Mouse (Mus musculus) intestine, embryonic 15.5 days (tissue): ENCODE data around the gene RPS10-NUDT3. TPM values are rescaled to one million over a fixed set of nuclear protein-coding genes. Genes with fewer than 3 reads are reported as not detected.

Experiments
- ATAC-seq: fragments of 200-750 bp; cut with Nextera tagmentation; 2 replicates; pipeline ENCODE4 v1.8.0; 2017; ENCODE audit warnings: moderate TSS enrichment, moderate library complexity
- H3K27ac ChIP-seq: fragments of 300-500 bp; sonication (generic); 2 replicates; pipeline ENCODE4 v1.5.1; 2015; ENCODE audit warnings: mild to moderate bottlenecking, inconsistent platforms
- H3K27me3 ChIP-seq: fragments of 300-500 bp; sonication (generic); replicated peaks from 2 replicates; pipeline ENCODE4 v1.6.1; 2015; ENCODE audit warnings: inconsistent platforms
- H3K36me3 ChIP-seq: fragments of 300-500 bp; sonication (generic); 2 replicates; pipeline ENCODE4 v1.6.1; 2015; ENCODE audit warnings: inconsistent platforms
- H3K4me1 ChIP-seq: fragments of 300-500 bp; sonication (generic); replicated peaks from 2 replicates; pipeline ENCODE4 v1.6.1; 2015; ENCODE audit warnings: inconsistent platforms
- H3K4me2 ChIP-seq: fragments of 300-500 bp; sonication (generic); replicated peaks from 2 replicates; pipeline ENCODE4 v1.6.1; 2015; ENCODE audit warnings: mild to moderate bottlenecking, inconsistent platforms
- H3K4me3 ChIP-seq: fragments of 300-500 bp; sonication (generic); replicated peaks from 2 replicates; pipeline ENCODE4 v1.5.1; 2015; ENCODE audit warnings: inconsistent platforms
- H3K9ac ChIP-seq: fragments of 300-500 bp; sonication (generic); 2 replicates; pipeline ENCODE4 v1.6.1; 2015; ENCODE audit warnings: inconsistent platforms
- H3K9me3 ChIP-seq: fragments of 300-500 bp; sonication (generic); 2 replicates; pipeline ENCODE4 v1.6.1; 2016; ENCODE audit warnings: inconsistent platforms
- WGBS: fragments of 180-500 bp; shearing (Covaris S2); methylation state at CpG from one replicate; pipeline ENCODE4 v1.1.7; 2015; 5-methylcytosine and 5-hydroxymethylcytosine counted together
- polyA plus RNA-seq: library from polyadenylated mRNA; unstranded; fragments of >200 nt; fragmentation: Nextera tagmentation; extraction: Ambion mirVana; gene quantifications from 2 replicates; pipeline ENCODE4 v1.2.1, GENCODE M21; 2015

The RPS10-NUDT3 gene
- polyA plus RNA-seq = not detected in 2 replicates

DNA sequence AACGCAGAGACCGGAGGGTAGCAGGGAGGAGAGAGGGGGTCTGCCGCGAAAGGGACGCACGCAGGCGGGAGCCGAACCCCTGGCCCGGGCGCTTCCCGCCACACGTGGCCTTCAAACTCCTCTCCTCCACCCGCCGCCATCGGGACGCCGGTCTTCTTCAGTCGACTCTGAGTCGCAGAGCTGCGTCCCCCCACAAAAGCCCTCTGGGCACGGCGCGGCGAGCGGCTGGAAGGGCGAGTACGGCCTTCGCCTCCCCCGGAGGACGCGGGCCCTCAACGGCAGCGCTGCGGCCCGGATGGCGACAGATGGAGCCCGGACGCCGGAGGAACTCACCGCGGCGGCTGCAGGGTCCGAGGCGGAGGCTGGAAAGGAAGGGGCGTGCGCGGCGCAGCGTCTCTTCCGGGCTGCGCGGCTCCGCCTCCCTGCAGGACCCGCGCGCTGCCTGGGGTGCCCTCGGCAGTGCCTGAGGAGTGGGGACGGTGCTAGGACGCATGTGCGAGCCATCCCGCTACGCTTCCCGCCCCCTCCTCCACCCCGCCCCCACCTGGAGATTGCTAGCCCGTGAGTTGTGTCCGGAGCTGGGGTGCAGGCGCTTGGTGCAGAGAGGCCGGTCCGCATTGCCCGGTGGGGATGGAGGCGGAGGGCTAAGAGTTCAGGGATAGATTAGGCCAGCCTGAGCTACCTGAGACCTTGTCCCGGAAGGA is at the start of gene RPS10-NUDT3:
Gene RPS10-NUDT3 (minus strand): TSS at position 352 of the 704 bp plus-strand sequence.
- peak within 1 kb of the TSS; percentile 85 for H3K27ac ChIP-seq
- peak within 1 kb of the TSS; percentile 77 for H3K4me3 ChIP-seq
- H3K27me3 ChIP-seq = no peaks in the 10 kb centered on the region
- peak; percentile 97 for ATAC-seq
- H3K9me3 ChIP-seq = no peaks in the 10 kb centered on the region
- peak within 1 kb of the TSS; percentile 94 for H3K9ac ChIP-seq
- H3K4me1 ChIP-seq = peaks cover 33% of the 10 kb centered on the region
- 0% methylated on average over 67 of the region's 72 CpGs for WGBS
- H3K36me3 ChIP-seq = peaks cover 32% of the 10 kb centered on the region
- peak within 1 kb of the TSS; percentile 71 for H3K4me2 ChIP-seq

DNA sequence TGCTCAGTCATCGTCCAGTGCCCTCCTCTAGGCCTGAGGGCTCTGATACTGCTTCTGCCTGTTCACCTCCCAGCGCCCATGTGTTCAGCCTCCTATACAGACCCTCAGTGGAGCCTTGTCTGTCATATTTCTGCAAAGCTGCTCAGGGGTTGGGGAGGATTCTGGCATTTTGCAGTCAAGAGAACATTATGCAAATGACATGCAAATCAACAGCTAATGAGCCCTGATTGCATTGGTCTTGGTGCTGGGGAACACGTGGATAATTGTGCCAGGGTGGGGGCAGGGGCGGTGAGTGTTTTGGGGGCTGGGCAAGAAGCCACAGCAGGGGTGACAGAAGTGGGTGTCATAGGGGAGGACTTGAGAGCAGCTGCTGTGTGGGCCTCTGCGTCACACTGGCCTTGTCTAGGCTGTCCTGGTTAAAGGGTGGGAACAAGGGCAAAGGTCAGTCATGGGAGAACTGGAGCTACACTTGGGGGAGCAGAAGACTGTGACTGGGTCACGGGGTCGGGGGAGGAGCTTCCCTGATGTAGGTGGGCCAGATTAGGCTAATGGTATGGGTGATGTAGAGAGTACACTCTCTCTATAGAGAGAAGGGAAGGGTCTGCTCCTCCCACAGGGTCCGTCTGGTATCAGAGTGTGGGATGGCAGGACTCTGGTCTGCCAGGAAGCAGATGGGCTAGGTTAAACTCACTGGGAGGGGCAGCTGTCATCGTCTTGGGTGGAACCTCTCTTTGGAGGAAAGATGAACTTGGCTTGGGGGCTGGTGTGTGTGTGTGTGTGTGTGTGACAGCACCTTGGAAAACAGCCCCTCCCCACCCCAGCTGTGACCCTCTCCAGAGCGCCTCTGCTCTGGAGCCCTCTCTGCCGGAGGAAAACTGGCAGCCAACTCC is 44.1 kb upstream of the RPS10-NUDT3 start:
- Histone ChIP-seq H3K4me2 (no peak overlapping the region), H3K4me1 (peaks cover 8% of the 10 kb centered on the region; the same call in 1 of the 2 replicates), H3K4me3 (no peak overlapping the region), H3K36me3 (no peaks in the 10 kb centered on the region), H3K9ac (no peak overlapping the region), H3K27ac (no peak overlapping the region), H3K9me3 (no peaks in the 10 kb centered on the region), H3K27me3 (peaks cover under 1% of the 10 kb centered on the region)
- ATAC-seq = peak; percentile 20; the same call in 1 of the 2 replicates
- WGBS = 46% methylated on average over 11 of the region's 11 CpGs

DNA sequence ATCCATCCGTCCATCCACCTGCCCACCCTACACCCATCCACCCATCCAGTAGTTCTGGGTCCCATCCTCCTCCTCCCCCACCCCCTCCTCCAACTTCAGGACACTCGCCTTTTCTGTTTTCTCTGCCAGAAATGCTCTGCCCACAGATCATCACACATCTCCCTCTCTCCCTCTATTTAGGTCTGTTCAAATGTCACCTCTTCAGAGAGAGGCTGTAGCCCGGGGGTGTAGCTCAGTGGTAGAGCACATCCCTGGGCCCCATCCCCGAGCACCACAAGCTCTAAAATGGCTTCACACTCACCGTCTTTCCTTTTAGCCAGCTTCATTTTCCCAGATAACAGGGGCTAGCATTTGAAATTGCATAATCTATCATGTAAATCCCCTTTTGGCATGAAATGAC is 42.7 kb upstream of the RPS10-NUDT3 start:
- Histone ChIP-seq H3K27me3 (no peaks in the 10 kb centered on the region), H3K9ac (no peak overlapping the region), H3K4me2 (no peak overlapping the region), H3K9me3 (no peaks in the 10 kb centered on the region), H3K27ac (no peak overlapping the region), H3K4me3 (no peak overlapping the region), H3K36me3 (no peaks in the 10 kb centered on the region), H3K4me1 (peaks cover 8% of the 10 kb centered on the region; the same call in 1 of the 2 replicates)
- WGBS = 74% methylated on average over 5 of the region's 5 CpGs
- ATAC-seq = no peak

GRCm38 (mm10) chr17:27676270-27676669 is 41.2 kb upstream of the RPS10-NUDT3 start:
- no peaks in the 10 kb centered on the region for H3K9me3 ChIP-seq
- no peak overlapping the region for H3K9ac ChIP-seq
- no peak overlapping the region for H3K4me2 ChIP-seq
- H3K27ac ChIP-seq = no peak overlapping the region
- 66% methylated on average over 7 of the region's 7 CpGs for WGBS
- H3K4me1 ChIP-seq = peaks cover 8% of the 10 kb centered on the region; the same call in 1 of the 2 replicates
- ATAC-seq = no peak
- no peaks in the 10 kb centered on the region for H3K36me3 ChIP-seq
- no peak overlapping the region for H3K4me3 ChIP-seq
- H3K27me3 ChIP-seq = no peaks in the 10 kb centered on the region

DNA sequence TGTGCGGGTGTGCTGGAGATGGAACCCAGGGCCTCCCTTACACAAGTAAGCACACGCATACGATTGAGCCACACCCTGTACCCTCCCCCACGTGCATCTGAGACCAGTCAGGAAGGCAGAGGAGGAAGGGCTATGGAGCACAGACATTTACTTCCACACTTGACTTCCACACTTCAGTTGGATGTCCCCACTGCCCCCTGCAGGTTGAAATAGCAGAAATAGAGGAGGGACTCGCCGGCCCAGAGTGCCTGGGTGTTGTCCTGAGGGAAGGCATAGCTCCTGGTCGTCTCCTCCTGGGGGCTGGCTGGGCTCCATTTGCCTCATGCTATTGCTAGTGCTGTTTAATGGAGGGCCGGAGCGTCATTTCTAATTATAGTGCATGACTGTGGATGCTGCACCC is 40.4 kb upstream of the RPS10-NUDT3 start:
- Histone ChIP-seq H3K27me3 (no peaks in the 10 kb centered on the region), H3K4me2 (no peak overlapping the region), H3K27ac (no peak overlapping the region), H3K4me1 (peaks cover 8% of the 10 kb centered on the region; the same call in 1 of the 2 replicates), H3K9ac (no peak overlapping the region), H3K4me3 (no peak overlapping the region), H3K9me3 (no peaks in the 10 kb centered on the region), H3K36me3 (no peaks in the 10 kb centered on the region)
- ATAC-seq = no peak
- 54% methylated on average over 9 of the region's 9 CpGs for WGBS

- Histone ChIP-seq H3K4me2 (no peak overlapping the region), H3K36me3 (no peaks in the 10 kb centered on the region), H3K27me3 (no peaks in the 10 kb centered on the region), H3K4me1 (no peaks in the 10 kb centered on the region), H3K9me3 (no peaks in the 10 kb centered on the region), H3K4me3 (no peak overlapping the region), H3K27ac (no peak overlapping the region), H3K9ac (no peak overlapping the region)
- no peak for ATAC-seq
- WGBS = 91% methylated on average over 7 of the region's 7 CpGs
Observed at GRCm38 (mm10) chr17:27673945-27674344, 38.9 kb upstream of the RPS10-NUDT3 start.

- WGBS = 78% methylated on average over 6 of the region's 6 CpGs
- Histone ChIP-seq H3K9me3 (no peaks in the 10 kb centered on the region), H3K9ac (no peak overlapping the region)
Observed at GRCm38 (mm10) chr17:27671720-27672119, 36.7 kb upstream of the RPS10-NUDT3 start.

GRCm38 (mm10) chr17:27658767-27659166 is 23.7 kb upstream of the RPS10-NUDT3 start:
- H3K9me3 ChIP-seq = no peaks in the 10 kb centered on the region
- no peak overlapping the region for H3K4me2 ChIP-seq
- 54% methylated on average over 7 of the region's 7 CpGs for WGBS
- no peak overlapping the region for H3K4me3 ChIP-seq
- peaks cover 25% of the 10 kb centered on the region for H3K27me3 ChIP-seq
- no peak overlapping the region for H3K9ac ChIP-seq
- no peak overlapping the region for H3K27ac ChIP-seq
- ATAC-seq = no peak
- H3K36me3 ChIP-seq = no peaks in the 10 kb centered on the region
- H3K4me1 ChIP-seq = peaks cover 10% of the 10 kb centered on the region

More at GRCm38 (mm10) chr17:27671720-27672119, 36.7 kb upstream of the RPS10-NUDT3 start:
- Histone ChIP-seq H3K4me3 (no peak overlapping the region), H3K4me1 (no peaks in the 10 kb centered on the region), H3K27ac (no peak overlapping the region), H3K36me3 (no peaks in the 10 kb centered on the region), H3K4me2 (no peak overlapping the region), H3K27me3 (no peaks in the 10 kb centered on the region)
- ATAC-seq = no peak

- Histone ChIP-seq H3K4me2 (no peak overlapping the region), H3K9me3 (no peaks in the 10 kb centered on the region), H3K27ac (no peak overlapping the region), H3K4me1 (peaks cover 10% of the 10 kb centered on the region), H3K36me3 (no peaks in the 10 kb centered on the region), H3K4me3 (no peak overlapping the region), H3K9ac (no peak overlapping the region), H3K27me3 (peaks cover 25% of the 10 kb centered on the region)
- no peak for ATAC-seq
- 70% methylated on average over 8 of the region's 8 CpGs for whole genome bisulfite sequencing
Observed at GRCm38 (mm10) chr17:27657123-27657522, 22.1 kb upstream of the RPS10-NUDT3 start.

- no peak for ATAC-seq
- Histone ChIP-seq H3K36me3 (no peaks in the 10 kb centered on the region), H3K27ac (no peak overlapping the region), H3K9me3 (no peaks in the 10 kb centered on the region), H3K27me3 (peaks cover 25% of the 10 kb centered on the region), H3K4me2 (0 out of 2 replicates have a peak overlapping the region, but pooled peaks have one; percentile 91), H3K4me1 (peaks cover 10% of the 10 kb centered on the region), H3K9ac (no peak overlapping the region), H3K4me3 (no peak overlapping the region)
- 17% methylated on average over 5 of the region's 5 CpGs for WGBS
Observed at GRCm38 (mm10) chr17:27656414-27656813, 21.4 kb upstream of the RPS10-NUDT3 start.

- Histone ChIP-seq H3K4me1 (peaks cover 10% of the 10 kb centered on the region), H3K4me3 (peak overlapping the region; percentile 45), H3K9ac (0 out of 2 replicates have a peak overlapping the region, but pooled peaks have one; percentile 30), H3K4me2 (peak overlapping the region; percentile 91), H3K27me3 (peaks cover 25% of the 10 kb centered on the region), H3K27ac (no peak overlapping the region), H3K9me3 (no peaks in the 10 kb centered on the region), H3K36me3 (no peaks in the 10 kb centered on the region)
- WGBS = 4% methylated on average over 14 of the region's 14 CpGs
- no peak for ATAC-seq
Observed at GRCm38 (mm10) chr17:27656011-27656399, 21.0 kb upstream of the RPS10-NUDT3 start.
